Mouse (Mus musculus) splenic B cell, adult 2 months (primary cell): Measurements from ENCODE around the gene Gmnc.

Experiments used
- DNase-seq: peaks from one replicate; pipeline ENCODE4 v3.0.0-alpha.2; 2011; ENCODE audit warnings: low read depth, low spot score
- H3K27me3 ChIP-seq: 2 replicates; pipeline ENCODE4 v1.6.1; 2012; ENCODE audit warnings: mild to moderate bottlenecking, low read length, moderate library complexity, mixed read lengths; ENCODE audit not compliant: control insufficient read depth, poor library complexity, insufficient read depth, severe bottlenecking
- H3K36me3 ChIP-seq: 2 replicates; pipeline ENCODE4 v1.6.1; 2012; ENCODE audit warnings: mild to moderate bottlenecking, low read length, moderate library complexity, mixed read lengths; ENCODE audit not compliant: control insufficient read depth, poor library complexity, insufficient read depth, severe bottlenecking

Gene Gmnc

GRCm38 (mm10) chr16:26991477-26992300 is at the start of gene Gmnc:
TSS of gene Gmnc (minus strand) at chr16:26991652.
- Histone ChIP-seq H3K27me3 (no peaks in the 10 kb centered on the region), H3K36me3 (no peaks in the 10 kb centered on the region)
- DNase-seq, result no peak

- DNase-seq, result no peak
- H3K36me3 ChIP-seq, result no peaks in the 10 kb centered on the region
- H3K27me3 ChIP-seq, result no peaks in the 10 kb centered on the region
Measured at GRCm38 (mm10) chr16:27027281-27027680, 35.8 kb upstream of the Gmnc start.

GRCm38 (mm10) chr16:27026226-27026625 is 34.8 kb upstream of the Gmnc start:
- no peak for DNase-seq
- H3K27me3 ChIP-seq, result no peaks in the 10 kb centered on the region
- H3K36me3 ChIP-seq, result no peaks in the 10 kb centered on the region

GRCm38 (mm10) chr16:27022746-27023145 is 31.3 kb upstream of the Gmnc start:
- Histone ChIP-seq H3K27me3 (no peaks in the 10 kb centered on the region), H3K36me3 (no peaks in the 10 kb centered on the region)
- DNase-seq, result no peak

GRCm38 (mm10) chr16:27017309-27017708 is 25.9 kb upstream of the Gmnc start:
- Histone ChIP-seq H3K27me3 (no peaks in the 10 kb centered on the region), H3K36me3 (no peaks in the 10 kb centered on the region)
- DNase-seq, result no peak

- DNase-seq, result no peak
- Histone ChIP-seq H3K27me3 (no peaks in the 10 kb centered on the region), H3K36me3 (no peaks in the 10 kb centered on the region)
Measured at GRCm38 (mm10) chr16:27002714-27003113, 11.3 kb upstream of the Gmnc start.

- DNase-seq, result no peak
- no peaks in the 10 kb centered on the region for H3K27me3 ChIP-seq
- H3K36me3 ChIP-seq, result no peaks in the 10 kb centered on the region
Measured at GRCm38 (mm10) chr16:26999563-26999962, 8.1 kb upstream of the Gmnc start.

GRCm38 (mm10) chr16:26989415-26990315 is 1.8 kb downstream of the Gmnc start:
- H3K36me3 ChIP-seq, result no peaks in the 10 kb centered on the region

GRCm38 (mm10) chr16:26988188-26988587 is 3.3 kb downstream of the Gmnc start:
- Histone ChIP-seq H3K36me3 (no peaks in the 10 kb centered on the region), H3K27me3 (no peaks in the 10 kb centered on the region)
- DNase-seq, result no peak

More at GRCm38 (mm10) chr16:26989415-26990315, 1.8 kb downstream of the Gmnc start:
- no peaks in the 10 kb centered on the region for H3K27me3 ChIP-seq
- DNase-seq, result no peak

GRCm38 (mm10) chr16:26985796-26986195 is 5.7 kb downstream of the Gmnc start:
- H3K27me3 ChIP-seq, result no peaks in the 10 kb centered on the region
- no peak for DNase-seq

GRCm38 (mm10) chr16:26982112-26982511 is 9.3 kb downstream of the Gmnc start:
- no peaks in the 10 kb centered on the region for H3K36me3 ChIP-seq
- no peaks in the 10 kb centered on the region for H3K27me3 ChIP-seq
- DNase-seq, result no peak

More at GRCm38 (mm10) chr16:26985796-26986195, 5.7 kb downstream of the Gmnc start:
- no peaks in the 10 kb centered on the region for H3K36me3 ChIP-seq

GRCm38 (mm10) chr16:26967967-26968366 is 23.5 kb downstream of the Gmnc start:
- no peak for DNase-seq

GRCm38 (mm10) chr16:26966830-26967229 is 24.6 kb downstream of the Gmnc start:
- DNase-seq, result no peak
- no peaks in the 10 kb centered on the region for H3K27me3 ChIP-seq
- no peaks in the 10 kb centered on the region for H3K36me3 ChIP-seq

More at GRCm38 (mm10) chr16:26967967-26968366, 23.5 kb downstream of the Gmnc start:
- Histone ChIP-seq H3K27me3 (no peaks in the 10 kb centered on the region), H3K36me3 (no peaks in the 10 kb centered on the region)

- Histone ChIP-seq H3K27me3 (no peaks in the 10 kb centered on the region), H3K36me3 (no peaks in the 10 kb centered on the region)
- no peak for DNase-seq
Measured at GRCm38 (mm10) chr16:26961971-26962370, 29.5 kb downstream of the Gmnc start.

GRCm38 (mm10) chr16:26951601-26952000 is 39.9 kb downstream of the Gmnc start:
- no peak for DNase-seq
- H3K36me3 ChIP-seq, result no peaks in the 10 kb centered on the region
- no peaks in the 10 kb centered on the region for H3K27me3 ChIP-seq
